Mouse (Mus musculus): ENCODE measurements at regions not wholly inside any gene's neighbourhood (a gene's known extent, or its start where the extent isn't known, plus 50 kb on each side); places are given as distances from the start of the nearest gene placed in this dataset.

GRCm38 (mm10) chr14:116869996-116870395 is 55.1 kb upstream of the Gpc6 start:
- no peak for DNase-seq (ENCODE audit: low spot score in 2 of 2)

Data from layer of hippocampus, adult 18-20 months (tissue).